Mouse (Mus musculus) G1E-ER4 (cell line): ENCODE measurements around the gene Adam12. TPM values are rescaled to one million over a fixed set of nuclear protein-coding genes. Genes with fewer than 3 reads are reported as not detected.

Experiments used
- GATA1 ChIP-seq: IDR thresholded peaks from one replicate; pipeline ENCODE4 v1.8.0; 2012; ENCODE audit warnings: low read length, inconsistent platforms
- polyA plus RNA-seq: library from polyadenylated mRNA; stranded (reverse); fragments of >175 nt; gene quantifications from 2 replicates; pipeline ENCODE4 v1.2.3, GENCODE M21; 2012

The Adam12 gene
- polyA plus RNA-seq, 1 experiment = not detected

- no peak for TF ChIP-seq GATA1
Measured at GRCm38 (mm10) chr7:133872701-133873100, 359.2 kb downstream of the Adam12 start.

GRCm38 (mm10) chr7:133870265-133870664 lies 361.7 kb downstream of the Adam12 start:
- TF ChIP-seq GATA1 = no peak

- TF ChIP-seq GATA1 = no peak
Measured at GRCm38 (mm10) chr7:133863684-133864083, 368.3 kb downstream of the Adam12 start.

- no peak for TF ChIP-seq GATA1
Measured at GRCm38 (mm10) chr7:133863151-133863550, 368.8 kb downstream of the Adam12 start.

GRCm38 (mm10) chr7:133862723-133863122 lies 369.2 kb downstream of the Adam12 start:
- TF ChIP-seq GATA1 = no peak

GRCm38 (mm10) chr7:133862233-133862632 lies 369.7 kb downstream of the Adam12 start:
- no peak for TF ChIP-seq GATA1

- no peak for TF ChIP-seq GATA1
Measured at GRCm38 (mm10) chr7:133859548-133859947, 372.4 kb downstream of the Adam12 start.

- no peak for TF ChIP-seq GATA1
Measured at GRCm38 (mm10) chr7:133858506-133858905, 373.4 kb downstream of the Adam12 start.

GRCm38 (mm10) chr7:133856278-133856677 lies 375.7 kb downstream of the Adam12 start:
- no peak for TF ChIP-seq GATA1

- no peak for TF ChIP-seq GATA1
Measured at GRCm38 (mm10) chr7:133850735-133851134, 381.2 kb downstream of the Adam12 start.

GRCm38 (mm10) chr7:133848180-133848579 lies 383.8 kb downstream of the Adam12 start:
- no peak for TF ChIP-seq GATA1

GRCm38 (mm10) chr7:133847175-133847574 lies 384.8 kb downstream of the Adam12 start:
- TF ChIP-seq GATA1 = no peak

GRCm38 (mm10) chr7:133842079-133842478 lies 389.9 kb downstream of the Adam12 start:
- TF ChIP-seq GATA1 = no peak

- no peak for TF ChIP-seq GATA1
Measured at GRCm38 (mm10) chr7:133839546-133839945, 392.4 kb downstream of the Adam12 start.

Other genes starting within 250 kb of the Adam12 start
- not detected in 2 replicates for gene D7Ertd443e, start 153.5 kb upstream of the Adam12 start, polyA plus RNA-seq